ENCODE assay signal across 8 mouse cellular contexts in the genomic region with DNA sequence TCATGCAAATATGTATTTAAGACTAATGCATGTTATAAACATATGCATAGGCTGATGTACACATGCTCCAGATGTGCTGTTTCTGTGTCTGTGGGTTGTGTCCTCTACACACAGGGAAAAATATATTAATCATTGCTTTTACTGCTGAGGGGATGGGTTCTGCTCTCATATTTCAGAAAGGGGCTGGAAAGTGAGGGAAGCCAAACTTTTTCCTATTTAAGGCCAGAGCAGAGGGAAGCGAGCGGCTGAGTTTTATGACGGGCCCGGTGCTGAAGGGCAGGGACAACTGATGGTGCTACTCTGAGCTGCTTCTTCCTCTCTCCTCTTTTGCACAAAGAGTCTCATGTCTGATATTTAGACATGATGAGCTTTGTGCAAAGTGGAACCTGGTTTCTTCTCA. TPM values are rescaled to one million over a fixed set of nuclear protein-coding genes. Genes with fewer than 3 reads are reported as not detected.
A peak's percentile ranks its signal among the peaks of the same experiment; 100 is the strongest.
DNase-seq lines count a peak whose midpoint lies in the region; ATAC-seq lines count a peak whose summit lies in the region.

Gene Col3a1, plus strand, starts transcription at position 151 of the 400 bp plus-strand sequence.

- no peaks in the 10 kb centered on the region for H3K27me3 ChIP-seq in forebrain, embryonic 10.5 days (ENCODE audit: poor library complexity, severe bottlenecking)
- H3K27me3 ChIP-seq in heart, embryonic 16.5 days (ENCODE audit: control insufficient read depth, insufficient read depth, low read length) = no peaks in the 10 kb centered on the region

- peak within 1 kb of the TSS; percentile 36 for H3K4me3 ChIP-seq in forebrain, embryonic 10.5 days
- H3K4me3 ChIP-seq in heart, embryonic 16.5 days (ENCODE audit: low read length) = peak within 1 kb of the TSS; percentile 43

- H3K4me2 ChIP-seq in heart, embryonic 16.5 days (ENCODE audit: low read depth, low read length) = no peak within 1 kb of the TSS

- H3K9me3 ChIP-seq in forebrain, embryonic 10.5 days = no peaks in the 10 kb centered on the region
- H3K9me3 ChIP-seq in heart, embryonic 16.5 days (replicated peaks; ENCODE audit: control insufficient read depth, low read length) = no peaks in the 10 kb centered on the region

- DNase-seq in adrenal gland, postnatal 14 days = peak; percentile 13
- DNase-seq in forebrain, embryonic 10.5 days (ENCODE audit: extremely low spot score, low spot score) = no peak
- DNase-seq in kidney, postnatal 14 days = peak; percentile 59
- peak; percentile 65 to 76 for DNase-seq in lung, postnatal 4 days
- peak; percentile 31 for DNase-seq in testis, postnatal 14 days (ENCODE audit: low spot score)
- no peak for DNase-seq in MN1 (ENCODE audit: low spot score)
- no peak for DNase-seq in right cerebral cortex, adult 18-20 months

- peak within 1 kb of the TSS; percentile 80 for H3K27ac ChIP-seq in forebrain, embryonic 10.5 days
- H3K27ac ChIP-seq in heart, embryonic 16.5 days (ENCODE audit: low read length) = peak within 1 kb of the TSS; percentile 77

- peak; percentile 43; the same call in 1 of the 2 replicates for ATAC-seq in heart, embryonic 16.5 days (replicated peaks; ENCODE audit: extremely low read depth, insufficient read depth, low FRiP score)

- H3K36me3 ChIP-seq in forebrain, embryonic 10.5 days (replicated peaks) = no peaks in the 10 kb centered on the region
- no peaks in the 10 kb centered on the region for H3K36me3 ChIP-seq in heart, embryonic 16.5 days (ENCODE audit: control insufficient read depth, insufficient read depth)

- WGBS in forebrain, embryonic 10.5 days = 76% methylated on average over 4 of the region's 4 CpGs
- 43% methylated on average over 4 of the region's 4 CpGs for WGBS in heart, embryonic 16.5 days

- peak within 1 kb of the TSS; percentile 49 for H3K9ac ChIP-seq in heart, embryonic 16.5 days (ENCODE audit: low read length)

- H3K4me1 ChIP-seq in forebrain, embryonic 10.5 days = peaks cover 10% of the 10 kb centered on the region
- no peaks in the 10 kb centered on the region for H3K4me1 ChIP-seq in heart, embryonic 16.5 days (ENCODE audit: control insufficient read depth, insufficient read depth, low read length)

RNA-seq across cellular contexts. Expression of gene Col3a1, which starts in this region (rescaled TPM):
- 603 and 739 TPM in 2 replicates for total RNA-seq in adrenal gland, postnatal 14 days (2021)
- polyA plus RNA-seq in forebrain, embryonic 10.5 days (2016; fragmentation: Nextera tagmentation; extraction: Ambion mirVana) = 291 and 293 TPM in 2 replicates
- 920 and 1,120 TPM in 2 replicates for polyA plus RNA-seq in heart, embryonic 16.5 days (2015; fragmentation: Nextera tagmentation; extraction: Ambion mirVana)

Comparison
In these comparisons a context has a peak if more than half of its experiments do, and no peak if none do; other contexts are left out.
1. DNase-seq: peak in adrenal gland, postnatal 14 days (single experiment), kidney, postnatal 14 days (single experiment), lung, postnatal 4 days (2 of 2) and testis, postnatal 14 days (single experiment); none in forebrain, embryonic 10.5 days (single experiment), MN1 (single experiment) and right cerebral cortex, adult 18-20 months (single experiment).